Mouse (Mus musculus) T-cell, adult 2 months (primary cell): ENCODE measurements around the gene Olfr1377.
"Not testable (repeated sequence)": the region's sequence is repeated elsewhere in the genome, so short reads cannot be mapped to it uniquely, and the experiment has no call there.

Experiments used
- DNase-seq: peaks from one replicate; pipeline ENCODE4 v3.0.0; 2022; ENCODE audit warnings: low spot score

The Olfr1377 gene

DNA sequence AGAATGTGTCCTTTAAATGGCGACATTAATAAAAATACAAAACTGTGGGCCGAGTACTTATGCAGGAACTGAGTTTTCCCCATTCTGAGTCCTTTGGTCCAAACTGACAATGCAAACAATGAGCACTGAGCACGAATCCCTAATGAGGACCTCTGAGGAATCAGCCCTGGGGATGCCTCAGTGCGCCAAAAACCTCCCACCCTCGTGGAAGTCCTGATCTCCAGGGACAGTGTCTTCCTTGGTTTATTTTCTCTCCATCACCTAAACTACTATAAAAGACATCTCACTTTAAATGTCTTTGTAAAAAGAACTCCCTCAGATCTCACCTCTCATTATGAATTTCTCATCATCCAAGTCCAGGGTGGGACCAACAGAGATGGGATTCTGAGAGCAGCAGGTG, at the start of gene Olfr1377:
Gene Olfr1377, plus strand, starts transcription at position 301 of the 400 bp plus-strand sequence.
- DNase-seq: no peak

DNA sequence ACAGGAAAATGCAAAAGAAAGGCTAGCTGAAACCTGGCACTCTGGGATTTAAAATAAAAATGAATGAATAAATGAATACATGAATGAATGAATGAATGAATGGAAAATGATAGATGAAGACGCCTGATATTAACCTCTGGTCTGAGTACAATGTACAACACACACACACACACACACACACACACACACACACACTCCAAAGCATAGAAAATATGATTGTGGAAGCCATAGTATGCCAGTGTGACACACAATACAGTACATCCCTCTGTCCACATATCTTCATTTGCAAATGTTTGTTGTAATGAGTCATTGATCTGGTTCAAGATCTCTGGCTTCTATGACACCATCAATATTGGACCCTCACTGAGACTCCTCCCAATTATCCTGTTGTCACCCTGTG, 49.7 kb upstream of the Olfr1377 start:
- no peak for DNase-seq

DNA sequence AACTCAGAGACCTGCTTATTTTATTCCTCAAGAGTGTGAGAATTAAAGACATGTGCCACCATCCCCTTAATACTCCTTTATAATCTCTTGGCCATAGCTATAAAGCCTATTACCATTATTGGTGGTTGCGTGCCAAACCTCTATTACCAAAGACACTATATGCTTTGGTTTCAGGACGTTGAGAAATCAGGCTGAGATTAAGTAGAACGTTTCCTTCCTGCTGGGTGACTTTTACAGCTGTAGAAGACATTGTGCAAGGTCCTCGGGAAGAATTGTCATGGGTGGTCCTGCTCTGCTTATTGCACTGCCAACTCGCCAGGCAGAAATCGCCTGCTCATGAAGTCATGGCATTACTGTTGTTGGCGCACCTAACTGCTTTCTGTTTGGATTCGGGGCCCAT, 43.3 kb upstream of the Olfr1377 start:
- no peak for DNase-seq

DNA sequence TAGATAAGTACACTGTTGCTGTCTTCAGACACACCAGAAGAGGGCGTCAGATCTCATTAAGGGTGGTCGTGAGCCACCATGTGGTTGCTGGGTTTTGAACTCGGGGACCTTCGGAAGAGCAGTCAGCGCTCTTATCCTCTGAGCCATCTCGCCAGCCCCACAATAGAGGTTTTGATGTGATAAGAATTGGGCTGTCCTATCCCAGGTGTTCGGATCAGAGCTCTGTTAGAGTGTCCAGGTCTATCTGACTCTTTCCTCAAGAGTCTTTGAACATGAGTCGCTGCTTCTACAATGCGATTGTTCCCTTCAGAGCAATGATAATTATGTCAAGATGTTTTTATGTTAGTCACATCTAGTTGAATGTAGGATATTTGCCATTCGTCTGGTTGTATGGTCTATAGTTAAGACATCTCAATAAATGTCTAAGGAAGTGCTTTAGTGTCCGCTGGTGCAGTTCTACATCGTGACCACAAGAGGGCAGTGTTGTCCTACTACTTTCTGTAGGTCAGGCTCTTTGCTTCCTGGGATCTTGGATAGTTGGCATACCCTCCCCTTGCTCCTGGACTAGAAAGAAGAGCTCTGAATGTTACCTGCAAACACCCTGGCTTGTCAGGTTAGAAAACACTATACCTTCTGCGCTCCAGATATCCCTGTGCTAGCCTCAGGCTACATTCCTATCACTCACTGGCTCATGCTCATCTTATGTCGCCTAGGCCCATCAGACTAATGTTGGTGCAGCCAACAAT, 42.0 kb upstream of the Olfr1377 start:
- DNase-seq: no peak

DNA sequence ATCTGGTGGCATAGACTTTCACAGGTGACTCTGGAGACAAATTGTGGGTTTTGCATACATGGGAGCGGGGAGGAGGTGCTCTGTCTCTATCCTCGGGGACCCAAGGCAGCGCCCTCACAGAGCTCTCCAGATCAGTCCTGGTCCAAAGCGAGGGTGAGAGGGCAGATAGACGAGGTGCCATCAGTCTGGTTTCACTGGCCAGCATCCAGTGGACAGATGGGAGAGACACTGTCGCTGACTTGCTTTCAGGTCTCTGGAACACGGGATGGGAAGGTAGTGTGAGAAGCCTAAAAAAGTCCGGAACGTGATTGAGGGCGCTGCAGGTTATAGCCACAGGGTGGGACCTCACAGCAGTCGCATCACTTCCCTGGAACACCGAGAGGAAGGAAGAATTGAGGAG, 39.4 kb upstream of the Olfr1377 start:
- no peak for DNase-seq

DNA sequence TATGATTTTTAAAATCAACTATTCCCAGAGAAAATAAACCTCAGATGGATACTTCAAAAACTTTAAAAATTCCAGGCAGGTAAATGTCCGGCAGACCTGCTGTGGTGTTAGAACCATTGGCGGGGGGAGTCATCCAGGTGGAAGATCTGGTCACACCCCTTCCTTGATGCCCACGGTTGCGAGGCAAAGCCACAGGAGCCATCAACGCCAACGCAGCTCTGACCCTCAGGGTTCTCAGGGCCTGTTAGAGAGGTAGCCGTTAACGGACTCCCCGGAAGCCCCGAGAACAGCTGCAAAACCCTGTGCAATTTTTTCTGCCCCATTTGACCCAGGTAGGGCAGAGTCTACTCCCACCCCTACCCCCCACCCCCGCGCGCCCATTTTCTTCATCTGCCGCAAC, 38.3 kb upstream of the Olfr1377 start, which contains the start of gene 4933414I15Rik:
Gene 4933414I15Rik, minus strand, starts transcription at position 260 of the 400 bp plus-strand sequence.
- no peak for DNase-seq

DNA sequence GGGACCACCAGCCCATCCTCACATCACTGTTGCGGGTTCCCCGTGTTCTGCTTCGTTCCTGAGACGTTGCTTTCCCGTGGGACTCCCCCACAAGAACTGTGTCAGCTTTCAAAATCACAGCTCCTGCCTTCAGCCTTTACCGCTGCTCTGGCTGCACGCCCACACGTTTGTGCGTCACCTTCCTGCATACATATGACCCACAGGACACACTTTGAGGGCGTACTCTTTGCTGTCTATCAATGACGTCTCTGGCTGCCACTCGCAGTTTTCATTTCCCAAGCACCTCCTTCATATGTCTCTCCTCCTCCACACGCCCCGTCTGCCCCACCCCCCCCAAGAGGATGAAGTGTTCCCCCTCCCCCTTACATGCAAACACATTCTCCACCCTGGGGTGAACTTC, 29.5 kb upstream of the Olfr1377 start:
- peak; percentile 15 for DNase-seq

DNA sequence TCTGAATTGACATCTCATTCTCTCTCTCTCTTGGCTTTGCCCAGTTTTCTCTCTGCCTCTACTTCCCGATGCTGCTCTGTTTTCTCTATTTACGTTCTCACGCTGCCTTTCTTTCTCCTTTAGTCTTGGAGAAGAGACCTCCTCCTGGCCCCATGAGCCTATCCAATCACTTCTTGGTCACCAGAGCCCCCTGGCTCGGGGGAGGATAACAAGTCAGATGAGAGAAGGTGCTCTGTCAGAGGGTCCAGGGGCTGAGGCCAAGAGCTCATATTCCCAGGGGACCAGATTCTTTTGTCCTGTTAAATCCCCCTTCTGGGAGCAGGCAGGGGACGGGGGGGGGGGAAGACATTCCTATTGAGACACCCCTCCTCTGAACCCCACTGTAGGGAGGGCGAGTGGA, 28.1 kb upstream of the Olfr1377 start, which contains the start of gene Prop1:
Gene Prop1, minus strand, starts transcription at position 101 of the 400 bp plus-strand sequence.
- no peak for DNase-seq

DNA sequence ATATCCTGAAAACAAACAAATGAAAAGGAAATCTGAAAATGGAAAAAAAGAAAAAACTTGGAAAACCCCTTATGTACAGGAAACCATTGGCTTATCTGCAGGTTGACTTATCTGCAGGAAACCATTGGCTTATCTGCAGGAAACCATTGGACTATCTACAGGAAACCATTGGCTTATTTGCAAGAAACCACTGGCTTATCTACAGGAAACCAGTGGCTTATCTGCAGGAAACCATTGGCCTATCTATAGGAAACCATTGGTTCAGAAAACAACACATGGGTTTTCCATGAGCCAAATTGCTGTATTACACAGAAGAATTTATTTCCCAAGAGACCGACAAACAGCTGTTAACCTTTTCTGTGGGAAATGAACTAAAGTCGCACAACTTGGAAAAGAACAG, 16.9 kb upstream of the Olfr1377 start:
- DNase-seq: no peak

DNA sequence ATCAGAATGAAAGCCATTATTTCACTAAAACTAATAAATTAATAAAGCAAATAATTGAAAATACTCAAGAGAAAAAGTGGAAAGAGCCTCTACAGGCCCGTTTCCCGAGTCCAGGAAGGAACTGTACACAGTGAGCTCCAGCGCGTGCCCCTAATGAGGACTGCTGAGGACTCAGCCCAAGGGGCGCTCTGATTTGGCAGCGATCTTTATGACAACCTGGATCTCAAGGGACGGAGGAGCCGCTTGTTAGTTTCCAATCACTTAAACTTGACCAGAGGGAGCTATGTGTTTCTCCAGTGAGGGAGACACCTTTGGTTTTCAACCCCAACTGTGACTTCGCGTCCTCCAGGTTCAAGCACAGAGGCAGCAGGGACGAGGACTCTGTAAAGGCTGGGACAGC, 15.5 kb upstream of the Olfr1377 start, which contains the start of gene Olfr1378:
Gene Olfr1378, plus strand, starts transcription at position 301 of the 400 bp plus-strand sequence.
- no peak for DNase-seq

DNA sequence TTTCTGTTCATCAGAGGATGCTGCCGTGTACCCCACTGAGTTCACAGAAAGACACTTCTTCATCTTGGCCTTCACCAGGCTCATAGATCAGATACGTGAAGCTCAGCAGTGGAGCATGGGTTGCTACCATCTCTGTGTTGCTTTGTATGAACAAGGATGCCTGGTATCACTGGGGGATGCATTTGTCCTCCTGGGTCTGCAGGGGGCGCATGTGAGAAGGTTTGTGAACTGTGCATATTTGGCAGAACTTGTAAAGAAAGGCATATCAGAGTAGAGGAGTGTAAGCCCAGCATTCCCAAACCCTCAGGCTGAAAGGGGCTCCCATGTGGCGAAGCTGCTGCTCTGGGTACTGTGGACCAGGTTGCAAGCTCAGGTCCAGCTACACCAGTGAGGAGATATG, 4.6 kb upstream of the Olfr1377 start:
- DNase-seq: no peak

DNA sequence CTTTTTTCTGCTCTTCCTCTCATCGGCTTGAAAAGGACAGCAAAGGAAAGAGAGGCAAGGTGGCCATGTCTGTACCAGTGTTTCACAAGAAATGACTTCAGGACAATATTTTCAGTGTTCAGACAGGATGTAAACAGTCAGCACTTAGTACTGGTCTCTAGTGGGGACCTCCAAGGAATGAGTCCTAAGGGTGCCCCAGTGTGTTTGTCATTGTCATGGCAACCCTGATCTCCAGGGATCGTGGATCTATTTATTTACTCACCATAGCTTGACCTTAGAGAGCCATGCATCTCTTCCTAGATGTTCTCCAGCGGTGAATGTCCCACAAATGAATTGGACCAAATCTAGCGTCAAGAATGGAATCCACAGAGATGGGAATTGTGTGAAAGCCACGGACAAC, 21.5 kb downstream of the Olfr1377 start, which contains the start of gene Olfr51:
Gene Olfr51, plus strand, starts transcription at position 301 of the 400 bp plus-strand sequence.
- DNase-seq: no peak

DNA sequence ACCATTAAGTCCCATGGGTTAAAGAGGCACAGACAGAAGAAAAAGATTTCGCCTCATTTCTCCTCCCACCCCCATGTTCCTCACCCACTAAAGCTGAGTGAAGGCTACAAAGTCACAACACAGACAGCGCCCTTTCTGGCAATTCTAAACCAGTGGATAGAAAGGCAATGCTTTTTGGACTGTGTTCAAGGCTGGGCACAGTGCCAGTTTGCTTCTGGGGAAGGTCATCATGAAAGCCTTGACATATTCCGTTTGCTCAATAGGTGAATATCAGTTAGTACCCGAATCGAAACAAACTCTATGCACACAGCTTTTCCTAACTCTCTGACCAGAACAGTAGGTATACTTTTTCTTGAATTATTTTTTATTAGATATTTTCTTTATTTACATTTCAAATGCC, 30.1 kb downstream of the Olfr1377 start:
- no peak for DNase-seq

DNA sequence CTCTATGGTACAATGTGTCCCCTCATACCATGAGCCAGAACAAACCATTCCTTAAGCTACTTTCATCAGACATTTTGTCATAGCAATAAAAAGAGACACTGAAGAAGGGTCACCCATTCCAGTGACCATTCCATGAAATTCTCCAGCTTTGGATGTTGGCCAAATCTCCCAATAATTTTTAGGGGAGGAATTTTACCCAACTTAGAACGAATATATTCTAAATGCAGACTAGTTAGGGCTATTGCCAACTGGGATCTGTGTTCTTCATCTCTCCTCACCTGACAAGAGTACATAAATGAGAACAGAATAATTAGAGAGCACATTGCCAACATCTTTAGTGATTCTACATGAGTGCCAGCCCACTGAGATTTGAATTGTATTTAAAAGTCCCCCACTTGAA, 32.2 kb downstream of the Olfr1377 start, which contains the start of gene Olfr54:
Gene Olfr54, plus strand, starts transcription at position 301 of the 400 bp plus-strand sequence.
- DNase-seq: no peak

DNA sequence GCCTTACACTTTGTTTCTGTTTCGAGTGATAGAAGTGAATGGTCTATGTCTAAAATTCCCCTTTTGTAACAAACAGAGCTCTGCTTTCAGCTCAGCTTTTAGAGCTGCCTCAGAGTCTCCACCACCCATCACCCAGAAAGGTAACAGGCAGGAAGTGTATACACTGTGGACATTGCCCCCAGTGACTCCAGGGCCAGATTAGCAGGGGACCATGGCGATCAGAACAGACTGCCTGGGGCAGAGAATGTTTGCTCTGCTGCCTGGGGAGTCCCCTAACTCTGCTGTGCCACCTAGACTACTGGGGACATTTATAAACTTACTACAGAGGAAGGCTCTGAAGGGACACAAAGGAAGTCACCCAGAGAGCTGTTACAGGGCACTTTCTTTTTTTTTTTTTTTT, 34.6 kb downstream of the Olfr1377 start:
- no peak for DNase-seq

DNA sequence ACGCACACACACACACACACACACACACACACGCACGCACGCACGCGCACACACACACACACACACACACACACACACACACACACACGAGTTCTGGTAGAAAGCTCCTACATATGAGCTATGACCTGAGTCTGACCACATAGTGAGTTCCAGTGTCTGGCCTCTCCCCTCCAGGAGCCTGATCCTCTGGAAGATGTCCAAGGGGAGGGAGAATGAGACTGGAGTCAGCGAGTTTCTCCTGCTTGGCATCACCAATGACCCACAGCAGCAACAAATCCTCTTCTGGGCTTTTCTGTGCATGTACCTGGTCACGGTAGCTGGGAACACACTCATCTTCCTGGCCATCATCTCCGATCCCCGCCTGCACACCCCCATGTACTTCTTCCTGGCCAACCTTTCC, 45.0 kb downstream of the Olfr1377 start:
- DNase-seq: not testable (repeated sequence)

DNA sequence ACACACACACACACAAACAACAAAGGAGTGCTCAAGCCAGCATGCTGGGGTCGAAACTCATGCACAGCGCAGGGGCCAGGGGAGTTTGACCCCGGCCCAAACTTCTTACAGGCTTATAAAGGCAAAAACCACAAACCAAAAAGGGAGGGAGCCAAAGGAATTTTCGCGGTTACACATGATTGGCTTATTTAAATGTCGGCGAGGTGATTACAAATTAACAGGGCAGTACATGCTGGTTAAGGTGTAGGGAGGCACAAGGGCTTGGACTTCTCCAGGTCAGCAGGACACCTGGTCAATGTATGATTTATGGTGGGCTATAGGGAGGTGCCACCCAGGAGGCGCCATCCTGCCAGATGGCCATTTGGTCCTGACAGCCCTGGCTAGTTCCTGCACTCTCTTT, 47.6 kb downstream of the Olfr1377 start:
- not testable (repeated sequence) for DNase-seq

DNA sequence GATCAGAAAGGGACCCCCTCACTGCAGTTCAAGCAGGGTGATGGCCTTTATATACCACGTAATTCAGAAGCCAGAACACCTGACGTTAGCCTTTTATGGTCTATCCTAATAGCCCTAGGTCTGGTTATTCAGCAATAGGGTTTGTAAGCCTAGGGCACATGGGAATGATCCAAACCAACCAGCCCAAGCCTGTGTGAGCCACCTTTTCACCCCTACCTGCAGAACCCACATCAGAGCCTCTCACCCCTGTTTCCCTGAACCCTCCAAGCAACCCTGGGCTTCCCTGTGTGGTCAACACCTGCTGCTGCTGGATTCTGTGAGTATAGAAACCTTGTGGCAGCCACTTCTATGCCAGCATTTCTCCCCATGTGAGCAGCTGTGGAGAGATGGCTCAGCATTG, 48.5 kb downstream of the Olfr1377 start:
- DNase-seq: no peak

DNA sequence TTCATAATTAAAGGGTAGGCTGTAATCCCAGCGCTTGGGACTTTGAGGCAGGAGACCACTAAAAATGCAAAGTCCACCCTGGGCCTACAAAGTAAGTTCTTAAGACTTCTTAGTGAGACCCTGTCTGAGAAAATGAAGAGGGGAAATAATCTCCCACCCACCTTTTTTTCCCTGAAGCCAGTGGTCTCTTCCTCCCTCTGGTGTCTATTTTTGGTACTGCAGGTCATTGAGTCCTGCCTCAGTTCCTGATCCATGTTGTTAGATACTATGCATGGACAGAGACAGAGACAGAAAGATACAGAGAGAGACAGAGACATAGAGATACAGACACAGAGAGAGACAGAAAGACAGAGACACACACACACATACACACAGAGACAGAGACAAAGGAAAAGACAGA, 51.1 kb downstream of the Olfr1377 start:
- DNase-seq: no peak

DNA sequence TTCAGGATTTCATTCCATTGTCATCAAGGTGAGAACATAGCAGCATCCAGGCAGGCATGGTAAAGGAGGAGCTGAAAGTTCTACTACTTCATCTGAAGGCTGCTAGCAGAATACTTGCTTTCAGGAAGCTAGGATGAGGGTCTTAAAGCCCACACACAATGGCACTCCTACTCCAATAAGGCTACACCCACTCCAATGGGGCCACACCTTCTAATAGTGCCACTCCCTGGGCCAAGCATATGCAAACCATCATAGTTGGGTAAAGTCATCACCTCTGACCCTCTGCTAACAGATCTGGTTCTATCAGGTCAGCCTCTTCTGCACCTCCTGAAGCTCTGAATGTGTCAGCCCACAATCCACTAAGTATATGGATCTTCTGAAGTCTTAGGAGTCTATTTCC, 52.4 kb downstream of the Olfr1377 start:
- DNase-seq: not testable (repeated sequence)

DNA sequence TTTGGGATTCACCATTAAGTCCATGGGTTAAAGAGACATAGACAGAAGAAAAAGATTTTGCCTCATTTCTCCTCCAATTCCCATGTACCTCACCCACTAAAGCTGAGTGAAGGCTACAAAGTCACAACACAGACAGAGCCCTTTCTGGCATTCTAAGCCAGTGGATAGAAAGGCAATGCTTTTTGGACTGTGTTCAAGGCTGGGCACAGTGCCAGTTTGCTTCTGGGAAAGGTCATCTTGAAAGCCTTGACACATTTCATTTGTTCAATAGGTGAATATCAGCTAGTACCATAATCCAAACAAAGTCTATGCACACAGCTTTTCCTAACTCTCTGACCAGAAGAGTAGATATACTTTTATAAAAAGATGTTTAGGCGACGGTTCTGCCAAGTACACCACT, 54.2 kb downstream of the Olfr1377 start:
- no peak for DNase-seq
